Mouse (Mus musculus) ES-Bruce4 (cell line): Measurements from ENCODE around the gene Car11. TPM values are rescaled to one million over a fixed set of nuclear protein-coding genes. Genes with fewer than 3 reads are reported as not detected.
A peak's percentile ranks its signal among the peaks of the same experiment; 100 is the strongest.

Experiments
- H3K27ac ChIP-seq: 2 replicates; pipeline ENCODE4 v1.5.1; 2012; ENCODE audit warnings: low read length, inconsistent platforms; ENCODE audit not compliant: insufficient read depth
- H3K27me3 ChIP-seq: 2 replicates; pipeline ENCODE4 v1.6.1; 2012; ENCODE audit warnings: mild to moderate bottlenecking, low read length, inconsistent platforms; ENCODE audit not compliant: control insufficient read depth, poor library complexity, insufficient read depth, severe bottlenecking
- H3K36me3 ChIP-seq: 2 replicates; pipeline ENCODE4 v1.6.1; 2012; ENCODE audit warnings: inconsistent platforms, mild to moderate bottlenecking, low read length, moderate library complexity; ENCODE audit not compliant: control insufficient read depth, poor library complexity, insufficient read depth, severe bottlenecking
- H3K4me1 ChIP-seq: one replicate; pipeline ENCODE4 v1.8.1; 2011; ENCODE audit warnings: low read length; ENCODE audit not compliant: control insufficient read depth, insufficient read depth
- H3K4me3 ChIP-seq: 2 replicates; pipeline ENCODE4 v1.5.1; 2011; ENCODE audit warnings: low read depth, mild to moderate bottlenecking, low read length
- H3K9ac ChIP-seq: 2 replicates; pipeline ENCODE4 v1.6.1; 2012; ENCODE audit warnings: low read depth, mild to moderate bottlenecking, inconsistent platforms; ENCODE audit not compliant: poor library complexity, severe bottlenecking
- H3K9me3 ChIP-seq: replicated peaks from 2 replicates; pipeline ENCODE4 v1.6.1; 2012; ENCODE audit warnings: mild to moderate bottlenecking, low read length, inconsistent platforms; ENCODE audit not compliant: control insufficient read depth, poor library complexity, insufficient read depth, severe bottlenecking
- CTCF ChIP-seq: IDR thresholded peaks from one replicate; pipeline ENCODE4 v1.8.1; 2011; ENCODE audit warnings: low read depth, low read length
- EP300 ChIP-seq: IDR thresholded peaks from 2 replicates; pipeline ENCODE4 v1.6.1; 2011; ENCODE audit warnings: low read depth, low read length; ENCODE audit not compliant: insufficient read depth
- POLR2A ChIP-seq: IDR thresholded peaks from one replicate; pipeline ENCODE4 v1.8.1; 2011; ENCODE audit warnings: low read length; ENCODE audit not compliant: insufficient read depth
- polyA plus RNA-seq: library from polyadenylated mRNA; stranded (reverse); fragments of >200 nt; gene quantifications from 2 replicates; pipeline ENCODE4 v1.2.4, GENCODE M21; 2011; ENCODE audit warnings: low read depth; ENCODE audit not compliant: missing spikeins, insufficient read depth, insufficient read length

The Car11 gene
- polyA plus RNA-seq, 1 experiment = 6.0 TPM

DNA sequence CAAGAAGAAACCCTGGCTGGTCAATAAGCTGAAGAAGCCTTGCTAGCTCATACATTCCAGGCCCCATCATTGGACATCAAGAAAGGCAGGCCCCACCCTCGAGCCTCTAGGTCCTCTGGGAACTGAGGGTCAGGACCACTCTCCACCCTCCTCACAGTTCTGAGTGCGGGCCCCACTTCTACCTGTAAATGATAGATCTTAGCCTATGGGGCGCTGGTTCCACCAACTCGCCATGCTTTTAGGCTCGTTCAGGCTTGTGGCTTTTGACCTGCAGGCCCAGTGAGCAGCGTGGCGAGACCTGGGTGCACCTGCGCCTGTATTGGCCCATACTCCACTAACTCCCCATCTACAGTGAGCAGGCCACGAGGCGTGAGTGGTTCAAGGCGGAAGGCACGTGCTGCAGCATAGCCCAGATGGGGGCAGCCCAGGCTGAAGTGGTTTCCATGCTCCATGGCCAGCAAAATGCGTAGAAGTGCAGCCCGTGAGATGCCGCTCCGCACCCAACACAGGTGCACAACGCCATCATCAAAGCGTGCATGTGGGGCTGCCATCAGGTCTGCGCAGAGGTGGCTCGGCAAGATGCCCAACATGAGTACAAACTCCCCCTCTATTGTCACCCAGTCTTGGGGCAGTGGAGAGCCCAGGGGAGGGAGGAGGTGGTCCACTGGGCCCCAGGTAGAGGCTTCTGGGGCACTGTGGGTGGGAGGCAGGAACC, 11.0 kb downstream of the Car11 start:
- Histone ChIP-seq H3K27me3 (no peaks in the 10 kb centered on the region), H3K9ac (no peak overlapping the region), H3K4me1 (peaks cover 10% of the 10 kb centered on the region), H3K9me3 (no peaks in the 10 kb centered on the region), H3K4me3 (no peak overlapping the region), H3K36me3 (peaks cover 6% of the 10 kb centered on the region; the same call in 1 of the 2 replicates), H3K27ac (no peak overlapping the region)
- TF ChIP-seq EP300 (no peak), POLR2A (no peak), CTCF (no peak)

DNA sequence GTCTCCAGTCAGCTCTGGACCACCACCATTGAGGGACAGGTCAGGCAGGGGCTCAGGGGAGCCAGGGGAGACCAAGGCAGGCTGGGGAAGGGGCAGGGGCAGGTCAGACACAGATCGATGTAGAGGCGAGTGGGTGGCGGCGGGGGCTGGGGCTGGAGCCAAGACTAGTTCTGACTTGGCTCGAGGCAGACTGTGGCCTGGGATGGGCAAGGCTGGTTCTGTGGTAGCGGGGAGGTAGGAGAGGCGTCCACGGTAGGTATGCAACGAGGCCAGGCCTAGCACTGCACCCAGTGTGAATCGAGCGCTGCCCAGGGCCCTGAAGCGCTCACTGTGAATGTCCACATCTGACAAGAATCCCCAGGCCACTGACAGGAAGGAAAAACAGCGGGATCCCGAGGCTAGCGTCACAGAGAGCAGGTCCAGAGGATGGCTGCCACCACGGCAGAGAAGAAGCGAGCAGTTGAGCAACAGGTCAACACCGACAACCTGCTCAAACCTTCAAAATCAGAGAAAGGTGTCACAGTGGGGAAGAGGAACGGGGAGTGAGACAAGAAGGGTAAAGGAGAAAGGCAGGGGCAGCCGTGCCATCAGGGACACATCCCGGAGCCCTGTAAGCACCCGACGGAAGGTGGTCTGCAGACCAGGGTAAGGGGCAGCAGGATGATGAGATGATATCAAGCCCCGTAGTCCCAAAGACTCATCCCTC, 11.8 kb downstream of the Car11 start:
- Histone ChIP-seq H3K27me3 (no peaks in the 10 kb centered on the region), H3K4me1 (peaks cover 10% of the 10 kb centered on the region), H3K36me3 (peaks cover 6% of the 10 kb centered on the region; the same call in 1 of the 2 replicates), H3K9ac (no peak overlapping the region), H3K9me3 (no peaks in the 10 kb centered on the region), H3K27ac (no peak overlapping the region), H3K4me3 (no peak overlapping the region)
- TF ChIP-seq EP300 = no peak
- TF ChIP-seq CTCF = no peak
- TF ChIP-seq POLR2A = no peak

DNA sequence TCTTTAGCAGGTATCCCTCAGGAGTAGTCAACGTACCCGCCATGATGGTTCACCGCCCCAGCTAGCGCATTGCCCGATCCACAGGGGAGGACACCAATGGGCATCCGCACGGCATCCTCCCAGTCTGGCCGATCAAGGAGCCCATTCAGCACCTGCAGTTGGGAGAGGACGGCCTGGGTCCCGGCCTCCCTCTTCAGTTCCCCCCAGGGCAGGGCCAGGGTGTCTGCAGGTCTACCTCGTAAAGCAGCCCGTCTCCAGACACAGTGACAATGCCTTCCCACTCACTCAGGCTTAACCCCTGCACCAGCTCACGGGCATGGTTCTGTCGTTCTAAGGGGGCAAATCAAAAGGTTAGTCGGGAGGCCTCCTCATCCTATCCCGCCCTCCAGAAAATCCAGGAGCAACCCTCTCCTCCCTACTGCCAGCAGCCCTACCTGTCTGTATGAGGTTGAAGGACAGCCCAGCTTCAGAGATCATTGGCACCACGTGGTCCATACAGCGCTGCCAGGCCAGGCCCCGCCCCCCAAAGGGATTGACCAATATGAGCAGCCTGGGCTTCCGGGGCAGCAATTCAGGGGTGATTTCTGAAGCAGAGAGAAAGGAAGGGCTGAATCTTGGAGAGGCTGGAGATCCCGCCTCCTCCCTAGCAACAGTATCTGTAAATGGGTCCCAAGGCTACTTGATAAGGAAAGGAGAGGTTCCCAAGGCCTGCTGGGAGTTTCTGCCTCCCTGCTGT, 12.5 kb downstream of the Car11 start:
- peaks cover 10% of the 10 kb centered on the region for H3K4me1 ChIP-seq
- H3K9ac ChIP-seq = no peak overlapping the region
- no peaks in the 10 kb centered on the region for H3K9me3 ChIP-seq
- no peak overlapping the region for H3K4me3 ChIP-seq
- H3K27ac ChIP-seq = no peak overlapping the region
- peaks cover 6% of the 10 kb centered on the region; the same call in 1 of the 2 replicates for H3K36me3 ChIP-seq
- H3K27me3 ChIP-seq = no peaks in the 10 kb centered on the region
- no peak for TF ChIP-seq EP300
- TF ChIP-seq CTCF = no peak
- no peak for TF ChIP-seq POLR2A

DNA sequence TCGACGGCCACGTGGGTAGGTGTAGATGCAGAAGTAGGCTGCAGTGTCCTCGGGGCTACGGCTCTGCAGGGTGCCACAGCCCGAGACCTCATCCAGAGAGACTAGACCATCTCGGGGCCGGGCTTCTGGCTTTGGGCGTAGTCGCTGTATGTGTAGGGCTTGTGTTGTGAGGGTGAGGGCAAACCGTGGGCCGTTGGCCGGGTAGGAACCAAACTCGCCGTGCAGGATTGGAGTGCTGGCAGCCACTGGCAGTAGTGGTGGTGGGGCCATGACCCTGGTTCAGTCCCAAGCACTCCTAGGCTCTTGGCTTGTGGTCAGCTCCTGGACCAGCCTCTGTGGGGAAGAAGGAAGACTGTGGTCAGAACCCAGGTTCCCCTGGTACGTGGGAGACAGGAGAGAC, 13.8 kb downstream of the Car11 start:
- Histone ChIP-seq H3K27me3 (no peaks in the 10 kb centered on the region), H3K27ac (no peak overlapping the region), H3K4me1 (peaks cover 5% of the 10 kb centered on the region), H3K36me3 (peaks cover 6% of the 10 kb centered on the region; the same call in 1 of the 2 replicates), H3K9ac (no peak overlapping the region), H3K4me3 (no peak overlapping the region), H3K9me3 (no peaks in the 10 kb centered on the region)
- TF ChIP-seq EP300 (no peak), POLR2A (no peak), CTCF (no peak)

DNA sequence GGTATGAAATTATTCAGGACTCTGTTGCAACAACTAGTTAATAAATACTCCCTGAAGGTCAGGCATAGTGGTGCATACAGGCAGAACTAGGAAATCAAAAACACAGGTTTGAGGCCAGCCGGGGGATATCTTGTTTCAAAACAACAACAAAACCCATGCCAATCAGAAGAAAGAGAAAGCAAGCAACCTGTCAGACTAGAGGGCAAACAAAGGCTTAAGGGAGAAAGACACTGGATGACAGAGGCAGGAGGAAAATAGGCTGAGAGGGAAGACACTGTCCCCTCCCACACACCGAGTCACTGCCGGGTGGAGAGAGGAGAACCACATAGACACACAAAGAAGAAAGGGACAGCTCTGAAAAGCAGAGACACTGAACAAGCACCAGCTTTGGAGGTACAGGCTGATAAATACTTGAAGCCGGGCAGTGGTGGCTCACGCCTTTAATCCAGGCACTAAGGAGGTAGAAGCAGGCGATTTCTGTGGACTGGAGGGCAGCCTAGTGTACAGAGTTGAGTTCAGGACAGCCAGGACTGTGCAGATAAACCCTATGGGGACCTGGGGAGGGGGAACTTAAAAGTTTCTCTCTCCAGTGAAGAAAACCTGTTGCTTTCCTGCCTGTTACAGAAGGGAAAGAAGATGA, 14.4 kb downstream of the Car11 start:
- H3K36me3 ChIP-seq = peaks cover 11% of the 10 kb centered on the region
- peak overlapping the region; percentile 43; the same call in 1 of the 2 replicates for H3K9ac ChIP-seq
- H3K4me3 ChIP-seq = peak overlapping the region; percentile 81; the same call in 1 of the 2 replicates
- TF ChIP-seq POLR2A (no peak), CTCF (no peak), EP300 (no peak)
- no peak overlapping the region for H3K27ac ChIP-seq
- H3K9me3 ChIP-seq = no peaks in the 10 kb centered on the region
- H3K4me1 ChIP-seq = peaks cover 3% of the 10 kb centered on the region
- no peaks in the 10 kb centered on the region for H3K27me3 ChIP-seq
